Mouse (Mus musculus): ENCODE results near the gene Txlnb.

GRCm38 (mm10) chr10:17835031-17835430 lies 39.0 kb downstream of the Txlnb start:
- TF ChIP-seq CTCF (IDR thresholded peaks at IDR 0.05; ENCODE audit: low read depth) = no peak
- no peak for TF ChIP-seq EP300 (IDR thresholded peaks at IDR 0.05; ENCODE audit: low read depth)
